Mouse (Mus musculus) thymus, adult 2 months (tissue): ENCODE results near the gene Map2k2.

ENCODE experiments used
- CTCF ChIP-seq: fragments of 200-500 bp; IDR thresholded peaks from 2 replicates; pipeline ENCODE4 v1.5.1; 2012; ENCODE audit warnings: mild to moderate bottlenecking, control low read depth, low read length, moderate library complexity, borderline replicate concordance; ENCODE audit not compliant: control insufficient read depth, poor library complexity, insufficient read depth; ENCODE audit errors: extremely low read depth
- POLR2A ChIP-seq: fragments of 200-500 bp; IDR thresholded peaks from 2 replicates; pipeline ENCODE4 v1.6.1; 2012; ENCODE audit warnings: mild to moderate bottlenecking, low read length, control low read depth, moderate library complexity; ENCODE audit not compliant: control insufficient read depth, poor library complexity, insufficient read depth; ENCODE audit errors: extremely low read depth

DNA sequence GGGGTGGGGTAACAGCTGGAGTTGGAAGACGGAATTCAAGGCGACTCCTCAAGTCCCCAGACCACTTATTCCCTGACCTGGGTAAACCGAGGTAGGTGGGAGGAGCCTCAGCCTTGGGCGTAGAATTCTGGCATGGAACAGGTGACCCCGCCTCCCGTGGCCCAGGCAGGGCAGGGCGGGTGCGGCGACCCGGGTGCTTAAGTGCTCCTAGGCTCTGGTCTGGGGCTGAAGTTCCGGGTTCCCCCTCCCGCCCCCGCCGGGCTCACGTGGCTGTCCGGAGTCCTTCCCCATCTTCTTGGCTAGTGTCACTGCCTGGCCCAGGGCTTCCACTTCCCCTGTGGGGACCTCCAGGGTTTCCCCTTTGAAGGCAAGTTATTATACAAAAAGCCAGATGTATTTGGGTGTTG is 28.5 kb downstream of the Map2k2 start:
- TF ChIP-seq CTCF = no peak
- TF ChIP-seq POLR2A = no peak
